Mouse (Mus musculus): ENCODE measurements at regions not wholly inside any gene's neighbourhood (a gene's known extent, or its start where the extent isn't known, plus 50 kb on each side); places are given as distances from the start of the nearest gene placed in this dataset.

DNA sequence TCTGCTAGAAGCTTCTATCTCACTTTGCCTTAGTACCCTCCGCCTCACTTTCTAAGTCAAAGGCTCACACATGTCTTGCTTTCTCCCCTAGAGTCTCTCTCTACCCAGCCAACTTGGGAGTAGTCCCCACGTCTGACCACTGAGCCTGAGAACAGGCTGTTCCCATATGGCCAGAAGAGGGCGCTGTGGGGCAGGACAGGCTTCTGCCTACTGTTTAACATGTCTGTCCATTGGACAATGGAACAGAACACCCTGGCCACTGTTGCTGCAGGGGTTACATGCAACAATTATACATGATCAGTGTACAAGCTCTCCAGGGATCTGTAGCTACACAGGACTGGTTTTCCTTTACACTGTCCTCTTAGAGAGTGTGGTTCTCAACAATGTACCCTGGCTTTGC lies 52.5 kb upstream of the Glrp1 start:
- TF ChIP-seq CTCF (IDR thresholded peaks at IDR 0.05; ENCODE audit: low read depth): peak; percentile 95
- no peak for TF ChIP-seq EP300 (optimal IDR thresholded peaks at IDR 0.05)
